Mouse (Mus musculus): Measurements from ENCODE around the gene Gprin2. TPM values are rescaled to one million over a fixed set of nuclear protein-coding genes. Genes with fewer than 3 reads are reported as not detected.

Gprin2 gene
- polyA plus RNA-seq, 1 experiment from 2014 or later = 1.1 TPM

DNA sequence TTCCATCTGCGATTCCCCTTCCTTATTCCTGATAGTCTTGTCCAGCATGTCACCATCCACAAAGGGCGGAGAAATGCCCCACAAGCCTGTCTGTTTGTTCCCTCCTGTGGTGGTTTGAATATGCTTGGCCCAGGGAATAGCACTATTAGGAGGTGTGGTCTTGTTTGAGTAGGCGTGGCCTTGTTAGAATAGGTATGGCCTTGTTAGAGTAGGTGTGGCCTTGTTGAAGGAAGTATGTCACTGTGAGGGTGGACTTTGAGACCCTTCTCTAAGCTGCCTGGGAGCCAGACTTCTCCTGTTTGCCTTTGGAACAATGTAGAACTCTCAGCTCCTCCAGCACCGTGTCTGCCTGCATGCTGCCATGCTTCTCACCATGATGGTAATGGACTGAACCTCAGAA lies 8.5 kb upstream of the Gprin2 start:
- Histone ChIP-seq H3K4me2 (ENCODE audit: low read depth) (no peak overlapping the region), H3K4me3 (ENCODE audit: low read depth, low read length) (no peak overlapping the region), H3K9ac (ENCODE audit: low read length) (no peak overlapping the region), H3K4me1 (ENCODE audit: control insufficient read depth, insufficient read depth, low read length) (no peaks in the 10 kb centered on the region), H3K9me3 (ENCODE audit: control insufficient read depth, low read length) (no peaks in the 10 kb centered on the region), H3K27me3 (ENCODE audit: control insufficient read depth, insufficient read depth, low read length) (no peaks in the 10 kb centered on the region), H3K27ac (ENCODE audit: low read depth, low read length) (no peak overlapping the region), H3K36me3 (ENCODE audit: control insufficient read depth, insufficient read depth, low read length) (no peaks in the 10 kb centered on the region)
- ATAC-seq (ENCODE audit: insufficient read depth, low FRiP score, low TSS enrichment) (no peak), DNase-seq (ENCODE audit: low spot score) (no peak)
- WGBS = 89% methylated on average over 4 of the region's 4 CpGs

DNA sequence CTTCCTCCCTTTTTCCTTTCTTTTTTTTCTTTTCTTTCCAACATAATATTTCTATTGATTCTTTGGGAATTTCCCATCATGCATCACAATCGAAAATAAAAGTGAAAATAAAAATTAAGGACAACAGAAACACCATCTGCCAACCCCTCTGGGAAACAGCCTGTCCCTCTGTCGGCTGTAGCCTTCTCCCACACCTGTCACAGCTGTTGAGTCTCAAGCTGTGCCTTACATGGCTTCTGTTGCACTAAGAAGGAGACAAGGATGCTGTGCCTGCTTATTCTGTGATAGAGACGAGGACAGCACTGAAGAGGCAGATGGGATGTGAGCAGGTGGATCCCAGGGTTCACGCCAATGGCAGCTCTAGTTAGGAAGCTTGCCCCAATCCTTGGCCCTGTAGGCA lies 7.6 kb upstream of the Gprin2 start:
- DNase-seq (ENCODE audit: low spot score) (no peak), ATAC-seq (ENCODE audit: insufficient read depth, low FRiP score, low TSS enrichment) (no peak)
- 51% methylated on average over 4 of the region's 4 CpGs for WGBS
- H3K4me1 ChIP-seq (ENCODE audit: control insufficient read depth, insufficient read depth, low read length) = no peaks in the 10 kb centered on the region
- no peak overlapping the region for H3K4me2 ChIP-seq (ENCODE audit: low read depth)
- H3K9me3 ChIP-seq (ENCODE audit: control insufficient read depth, low read length) = no peaks in the 10 kb centered on the region
- no peak overlapping the region for H3K27ac ChIP-seq (ENCODE audit: low read depth, low read length)
- H3K4me3 ChIP-seq (ENCODE audit: low read depth, low read length) = no peak overlapping the region
- H3K27me3 ChIP-seq (ENCODE audit: control insufficient read depth, insufficient read depth, low read length) = no peaks in the 10 kb centered on the region
- H3K9ac ChIP-seq (ENCODE audit: low read length) = no peak overlapping the region
- no peaks in the 10 kb centered on the region for H3K36me3 ChIP-seq (ENCODE audit: control insufficient read depth, insufficient read depth, low read length)

DNA sequence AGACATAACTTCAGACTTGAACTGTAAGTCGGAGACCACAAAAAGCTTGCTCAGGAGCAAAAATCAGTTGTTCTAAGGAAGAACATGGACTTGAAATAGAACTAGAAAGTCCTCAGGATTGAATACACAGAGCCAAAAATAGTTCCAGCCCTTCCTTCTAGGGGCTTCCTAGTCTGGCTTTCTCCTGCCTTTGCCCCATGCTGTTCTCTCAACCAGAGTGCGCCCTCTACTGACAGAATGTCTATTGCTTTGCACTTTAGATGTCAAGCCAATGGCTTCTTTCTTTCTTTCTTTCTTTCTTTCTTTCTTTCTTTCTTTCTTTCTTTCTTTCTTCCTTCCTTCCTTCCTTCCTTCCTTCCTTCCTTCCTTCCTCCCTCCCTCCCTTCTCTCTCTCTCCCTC lies 7.2 kb upstream of the Gprin2 start:
- no peak overlapping the region for H3K9ac ChIP-seq (ENCODE audit: low read length)
- H3K27me3 ChIP-seq (ENCODE audit: control insufficient read depth, insufficient read depth, low read length) = no peaks in the 10 kb centered on the region
- no peaks in the 10 kb centered on the region for H3K36me3 ChIP-seq (ENCODE audit: control insufficient read depth, insufficient read depth, low read length)
- no peaks in the 10 kb centered on the region for H3K4me1 ChIP-seq (ENCODE audit: control insufficient read depth, insufficient read depth, low read length)
- H3K4me3 ChIP-seq (ENCODE audit: low read depth, low read length) = no peak overlapping the region
- H3K4me2 ChIP-seq (ENCODE audit: low read depth) = no peak overlapping the region
- DNase-seq (ENCODE audit: low spot score) (no peak), ATAC-seq (ENCODE audit: insufficient read depth, low FRiP score, low TSS enrichment) (no peak)
- no peak overlapping the region for H3K27ac ChIP-seq (ENCODE audit: low read depth, low read length)
- no peaks in the 10 kb centered on the region for H3K9me3 ChIP-seq (ENCODE audit: control insufficient read depth, low read length)
- WGBS = 47% methylated on average over 2 of the region's 2 CpGs

DNA sequence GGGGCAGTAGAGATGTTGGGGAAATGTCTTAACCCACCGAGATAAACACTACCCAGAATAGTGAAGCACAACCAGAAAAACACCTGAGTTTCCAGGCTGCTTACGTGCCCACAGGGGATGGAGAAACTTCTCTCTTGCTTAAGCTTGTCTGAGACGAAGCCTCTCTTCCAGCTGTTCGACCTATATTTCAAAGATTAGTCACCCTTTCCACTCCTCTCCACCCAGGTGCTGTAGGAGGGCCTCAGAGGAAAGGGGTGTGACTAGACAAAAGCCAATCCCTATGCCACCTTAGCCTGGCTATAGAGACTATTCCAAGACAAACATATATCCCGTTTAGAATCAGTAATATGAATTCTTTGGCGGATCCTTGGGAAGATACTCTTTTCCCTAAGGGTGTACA lies 6.5 kb upstream of the Gprin2 start:
- Histone ChIP-seq H3K27me3 (ENCODE audit: control insufficient read depth, insufficient read depth, low read length) (no peaks in the 10 kb centered on the region), H3K27ac (ENCODE audit: low read depth, low read length) (no peak overlapping the region), H3K36me3 (ENCODE audit: control insufficient read depth, insufficient read depth, low read length) (no peaks in the 10 kb centered on the region), H3K4me1 (ENCODE audit: control insufficient read depth, insufficient read depth, low read length) (no peaks in the 10 kb centered on the region), H3K4me3 (ENCODE audit: low read depth, low read length) (no peak overlapping the region), H3K4me2 (ENCODE audit: low read depth) (no peak overlapping the region), H3K9ac (ENCODE audit: low read length) (no peak overlapping the region), H3K9me3 (ENCODE audit: control insufficient read depth, low read length) (no peaks in the 10 kb centered on the region)
- DNase-seq (ENCODE audit: low spot score) = no peak
- WGBS = 76% methylated on average over 6 of the region's 6 CpGs
- ATAC-seq (ENCODE audit: insufficient read depth, low FRiP score, low TSS enrichment) = no peak

- ATAC-seq (ENCODE audit: insufficient read depth, low FRiP score, low TSS enrichment) (peak; percentile 84), DNase-seq (ENCODE audit: low spot score) (peak; percentile 36)
- H3K9me3 ChIP-seq (ENCODE audit: control insufficient read depth, low read length) = no peaks in the 10 kb centered on the region
- 2% methylated on average over 19 of the region's 19 CpGs for WGBS
- H3K4me1 ChIP-seq (ENCODE audit: control insufficient read depth, insufficient read depth, low read length) = no peaks in the 10 kb centered on the region
- 0 out of 2 replicates have a peak, but pooled peaks cover 2% of the 10 kb centered on the region for H3K27me3 ChIP-seq (ENCODE audit: control insufficient read depth, insufficient read depth, low read length)
- peak overlapping the region; percentile 70 for H3K4me3 ChIP-seq (ENCODE audit: low read depth, low read length)
- H3K9ac ChIP-seq (ENCODE audit: low read length) = peak overlapping the region; percentile 67
- no peak overlapping the region for H3K27ac ChIP-seq (ENCODE audit: low read depth, low read length)
- H3K36me3 ChIP-seq (ENCODE audit: control insufficient read depth, insufficient read depth, low read length) = no peaks in the 10 kb centered on the region
- peak overlapping the region; percentile 96 for H3K4me2 ChIP-seq (ENCODE audit: low read depth)
Measured at GRCm38 (mm10) chr14:34200738-34201230, 669 bp downstream of the Gprin2 start.

- no peaks in the 10 kb centered on the region for H3K9me3 ChIP-seq (ENCODE audit: control insufficient read depth, low read length)
- H3K36me3 ChIP-seq (ENCODE audit: control insufficient read depth, insufficient read depth, low read length) = no peaks in the 10 kb centered on the region
- WGBS = 51% methylated on average over 4 of the region's 4 CpGs
- no peak overlapping the region for H3K4me2 ChIP-seq (ENCODE audit: low read depth)
- no peak overlapping the region for H3K9ac ChIP-seq (ENCODE audit: low read length)
- no peak overlapping the region for H3K27ac ChIP-seq (ENCODE audit: low read depth, low read length)
- H3K4me3 ChIP-seq (ENCODE audit: low read depth, low read length) = no peak overlapping the region
- no peak for ATAC-seq (ENCODE audit: insufficient read depth, low FRiP score, low TSS enrichment)
- 0 out of 2 replicates have a peak, but pooled peaks cover 2% of the 10 kb centered on the region for H3K27me3 ChIP-seq (ENCODE audit: control insufficient read depth, insufficient read depth, low read length)
- no peak for DNase-seq (ENCODE audit: low spot score)
- no peaks in the 10 kb centered on the region for H3K4me1 ChIP-seq (ENCODE audit: control insufficient read depth, insufficient read depth, low read length)
Measured at GRCm38 (mm10) chr14:34196706-34197105, 4.7 kb downstream of the Gprin2 start.

DNA sequence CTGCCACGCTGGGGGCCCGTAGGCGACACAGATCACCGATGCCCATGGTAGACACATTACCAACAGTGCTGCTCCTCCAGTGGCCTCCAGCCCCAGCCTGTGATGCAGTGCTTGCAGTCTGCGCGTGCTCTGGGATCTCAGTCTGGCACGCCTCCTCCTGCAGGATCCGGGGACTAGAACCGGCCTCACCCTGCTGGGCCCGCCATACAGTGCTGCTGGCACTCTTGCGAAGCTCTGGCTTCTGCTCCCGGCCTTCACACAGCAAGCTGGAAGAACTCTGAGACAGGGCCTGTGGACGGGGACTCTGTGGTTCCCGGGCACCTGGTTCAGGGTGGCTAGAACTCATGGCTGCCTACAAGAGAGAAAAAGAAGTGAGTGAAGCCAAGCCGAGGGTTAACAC lies 6.0 kb downstream of the Gprin2 start:
- Histone ChIP-seq H3K4me3 (ENCODE audit: low read depth, low read length) (no peak overlapping the region), H3K4me2 (ENCODE audit: low read depth) (no peak overlapping the region), H3K27ac (ENCODE audit: low read depth, low read length) (no peak overlapping the region), H3K9me3 (ENCODE audit: control insufficient read depth, low read length) (no peaks in the 10 kb centered on the region), H3K9ac (ENCODE audit: low read length) (no peak overlapping the region), H3K36me3 (ENCODE audit: control insufficient read depth, insufficient read depth, low read length) (no peaks in the 10 kb centered on the region), H3K27me3 (ENCODE audit: control insufficient read depth, insufficient read depth, low read length) (0 out of 2 replicates have a peak, but pooled peaks cover 2% of the 10 kb centered on the region), H3K4me1 (ENCODE audit: control insufficient read depth, insufficient read depth, low read length) (no peaks in the 10 kb centered on the region)
- 84% methylated on average over 15 of the region's 15 CpGs for WGBS
- DNase-seq (ENCODE audit: low spot score) (no peak), ATAC-seq (ENCODE audit: insufficient read depth, low FRiP score, low TSS enrichment) (no peak)

DNA sequence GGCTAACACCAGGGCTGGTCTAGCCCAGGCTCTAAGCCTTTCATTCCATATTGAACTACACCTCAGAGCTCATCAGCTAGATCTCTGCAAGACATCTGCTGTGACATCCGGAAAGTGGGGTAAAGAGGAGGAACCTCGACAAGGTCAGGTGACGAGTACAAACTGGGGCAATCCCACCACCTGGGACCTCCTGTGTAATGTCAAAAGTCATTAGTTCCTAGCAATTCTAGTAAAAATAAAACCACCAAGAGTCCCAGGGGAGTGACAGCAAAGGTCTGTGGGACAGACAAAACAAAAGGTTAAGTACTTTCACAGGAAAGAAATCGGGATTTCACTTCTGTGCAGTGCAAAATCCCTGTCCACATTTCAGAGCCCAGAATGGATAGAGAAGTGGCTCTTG lies 7.6 kb downstream of the Gprin2 start:
- DNase-seq (ENCODE audit: low spot score) (no peak), ATAC-seq (ENCODE audit: insufficient read depth, low FRiP score, low TSS enrichment) (no peak)
- Histone ChIP-seq H3K27me3 (ENCODE audit: control insufficient read depth, insufficient read depth, low read length) (no peaks in the 10 kb centered on the region), H3K9me3 (ENCODE audit: control insufficient read depth, low read length) (no peaks in the 10 kb centered on the region), H3K9ac (ENCODE audit: low read length) (no peak overlapping the region), H3K4me2 (ENCODE audit: low read depth) (no peak overlapping the region), H3K36me3 (ENCODE audit: control insufficient read depth, insufficient read depth, low read length) (no peaks in the 10 kb centered on the region), H3K4me3 (ENCODE audit: low read depth, low read length) (no peak overlapping the region), H3K27ac (ENCODE audit: low read depth, low read length) (no peak overlapping the region), H3K4me1 (ENCODE audit: control insufficient read depth, insufficient read depth, low read length) (no peaks in the 10 kb centered on the region)
- 83% methylated on average over 4 of the region's 4 CpGs for WGBS

DNA sequence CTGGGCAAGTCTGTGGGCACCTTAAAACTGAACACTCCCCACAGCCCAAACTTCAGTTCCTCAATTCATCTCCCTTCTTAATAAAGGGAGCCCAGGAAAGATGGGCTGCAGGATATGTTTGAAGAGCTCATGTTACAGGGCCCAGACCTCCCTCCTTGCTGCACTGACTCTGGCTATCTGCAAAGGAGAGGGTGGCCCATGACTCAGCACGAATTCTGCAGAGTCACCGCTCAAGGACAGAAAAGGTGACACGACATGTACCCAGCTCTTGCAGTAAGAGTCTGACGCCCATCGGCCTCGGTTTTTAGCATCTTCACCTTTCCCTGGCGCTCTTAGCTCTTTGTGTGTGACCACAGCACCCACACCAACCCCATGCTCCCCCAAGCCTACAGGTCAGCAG lies 11.1 kb downstream of the Gprin2 start:
- Histone ChIP-seq H3K27ac (ENCODE audit: low read depth, low read length) (no peak overlapping the region), H3K27me3 (ENCODE audit: control insufficient read depth, insufficient read depth, low read length) (no peaks in the 10 kb centered on the region), H3K4me2 (ENCODE audit: low read depth) (no peak overlapping the region), H3K9ac (ENCODE audit: low read length) (no peak overlapping the region), H3K9me3 (ENCODE audit: control insufficient read depth, low read length) (no peaks in the 10 kb centered on the region), H3K4me3 (ENCODE audit: low read depth, low read length) (no peak overlapping the region), H3K4me1 (ENCODE audit: control insufficient read depth, insufficient read depth, low read length) (no peaks in the 10 kb centered on the region), H3K36me3 (ENCODE audit: control insufficient read depth, insufficient read depth, low read length) (no peaks in the 10 kb centered on the region)
- ATAC-seq (ENCODE audit: insufficient read depth, low FRiP score, low TSS enrichment) (no peak), DNase-seq (ENCODE audit: low spot score) (no peak)
- WGBS = 72% methylated on average over 7 of the region's 7 CpGs
